In genomic region chr1:134774728-134775287, GRCm38 (mm10) we compare ENCODE assay signal across 10 mouse cellular contexts.
DNase-seq lines count a peak whose midpoint lies in the region; ATAC-seq and TF ChIP-seq lines count a peak whose summit lies in the region.
"Had no signal": no experiment of that assay in that cellular context is flagged by ENCODE, and none has a peak within 500 bp of the region (broad histone marks: within the 10 kb centered on the region; RNA-seq: fewer than 3 reads in every experiment).

No protein-coding gene starts in this region.

- H3K4me3 ChIP-seq in heart, adult 2 months, result no peak overlapping the region
- H3K4me3 ChIP-seq in intestine, embryonic 15.5 days (replicated peaks), result no peak overlapping the region
- no peak overlapping the region for H3K4me3 ChIP-seq in limb, embryonic 14.5 days (replicated peaks; ENCODE audit: low read length)
- H3K4me3 ChIP-seq: midbrain, embryonic 12.5 days had no signal

- no peak overlapping the region for H3K9ac ChIP-seq in heart, adult 2 months (ENCODE audit: low read depth, low read length)
- no peak overlapping the region for H3K9ac ChIP-seq in intestine, embryonic 15.5 days
- no peak overlapping the region for H3K9ac ChIP-seq in limb, embryonic 14.5 days (ENCODE audit: low read depth, low read length, severe bottlenecking)
- H3K9ac ChIP-seq: midbrain, embryonic 12.5 days had no signal

- DNase-seq in heart, adult 2 months, result peak; percentile 51 to 57
- DNase-seq in heart, postnatal 25 days (ENCODE audit: low spot score), result no peak
- DNase-seq in embryo, embryonic 11.5 days (ENCODE audit: low read depth, low spot score), result peak; percentile 8
- DNase-seq in limb, embryonic 14.5 days (ENCODE audit: low spot score), result no peak
- no peak for DNase-seq in layer of hippocampus, postnatal 36 days
- DNase-seq in urinary bladder, postnatal 36 days (ENCODE audit: low spot score in 2 of 2), result no peak
- DNase-seq in layer of hippocampus, postnatal 25 days (ENCODE audit: extremely low spot score in 1 of 2, low spot score in 1 of 2), result no peak

- H3K27me3 ChIP-seq in heart, adult 2 months (ENCODE audit: control insufficient read depth, insufficient read depth, low read length), result no peaks in the 10 kb centered on the region
- H3K27me3 ChIP-seq in intestine, embryonic 15.5 days (replicated peaks), result no peaks in the 10 kb centered on the region
- no peaks in the 10 kb centered on the region for H3K27me3 ChIP-seq in limb, embryonic 14.5 days (ENCODE audit: control insufficient read depth, insufficient read depth, low read length)
- H3K27me3 ChIP-seq: midbrain, embryonic 12.5 days had no signal

- TF ChIP-seq EP300 in heart, adult 2 months (IDR thresholded peaks at IDR 0.05; ENCODE audit: insufficient read depth, low read depth, low read length), result no peak

- intact Hi-C loops in heart, adult 2 months (cut with DNase I), result no loop called here
- intact Hi-C loops in heart, postnatal 25 days (cut with DNase I), result loop anchor here (5.0 kb wide), 1 partner anchor 52 kb away; no protein-coding TSS in a partner anchor

- peaks cover 19% of the 10 kb centered on the region for H3K36me3 ChIP-seq in heart, adult 2 months (ENCODE audit: control insufficient read depth, insufficient read depth, low read length)
- H3K36me3 ChIP-seq in intestine, embryonic 15.5 days, result 0 out of 2 replicates have a peak, but pooled peaks cover 8% of the 10 kb centered on the region
- H3K36me3 ChIP-seq in limb, embryonic 14.5 days (ENCODE audit: control insufficient read depth, insufficient read depth, low read length), result peaks cover 17% of the 10 kb centered on the region

- TF ChIP-seq CTCF in heart, adult 2 months (IDR thresholded peaks at IDR 0.05), result 0 out of 2 replicates have a peak, but pooled peaks have one; percentile 7

- peaks cover 21% of the 10 kb centered on the region for H3K4me1 ChIP-seq in heart, adult 2 months (ENCODE audit: control insufficient read depth, insufficient read depth, low read length)
- peaks cover 49% of the 10 kb centered on the region for H3K4me1 ChIP-seq in intestine, embryonic 15.5 days (replicated peaks)
- H3K4me1 ChIP-seq in limb, embryonic 14.5 days (ENCODE audit: control insufficient read depth, insufficient read depth, low read length), result peaks cover 28% of the 10 kb centered on the region

- WGBS in heart, adult 2 months, result 42% methylated on average over 6 of the region's 6 CpGs
- WGBS in intestine, embryonic 15.5 days, result 35% methylated on average over 6 of the region's 6 CpGs
- WGBS in limb, embryonic 14.5 days, result 29% methylated on average over 6 of the region's 6 CpGs

- TF ChIP-seq POLR2A in heart, adult 2 months (IDR thresholded peaks at IDR 0.05; ENCODE audit: insufficient read depth, low read depth, low read length), result no peak
- TF ChIP-seq POLR2A in limb, embryonic 14.5 days (IDR thresholded peaks at IDR 0.05; ENCODE audit: borderline replicate concordance, extremely low read depth, insufficient read depth, insufficient read length), result no peak

- H3K4me2 ChIP-seq in intestine, embryonic 15.5 days (replicated peaks), result no peak overlapping the region
- H3K4me2 ChIP-seq in limb, embryonic 14.5 days (replicated peaks; ENCODE audit: low read depth, low read length, severe bottlenecking), result no peak overlapping the region
- H3K4me2 ChIP-seq: midbrain, embryonic 12.5 days had no signal

- ATAC-seq in intestine, embryonic 15.5 days, result no peak
- peak; percentile 33; the same call in 1 of the 2 replicates for ATAC-seq in limb, embryonic 14.5 days (ENCODE audit: low FRiP score, low read depth)
- ATAC-seq: forebrain, embryonic 14.5 days had no signal

- H3K27ac ChIP-seq in heart, adult 2 months, result peak overlapping the region; percentile 57
- H3K27ac ChIP-seq in intestine, embryonic 15.5 days, result peak overlapping the region; percentile 89
- peak overlapping the region; percentile 83 for H3K27ac ChIP-seq in limb, embryonic 14.5 days (replicated peaks; ENCODE audit: low read depth, low read length)
- H3K27ac ChIP-seq: midbrain, embryonic 12.5 days had no signal

- no peaks in the 10 kb centered on the region for H3K9me3 ChIP-seq in intestine, embryonic 15.5 days
- no peaks in the 10 kb centered on the region for H3K9me3 ChIP-seq in limb, embryonic 14.5 days (ENCODE audit: control insufficient read depth, low read length)
- H3K9me3 ChIP-seq: midbrain, embryonic 12.5 days had no signal

- H3K79me2 ChIP-seq in heart, adult 2 months (replicated peaks; ENCODE audit: control insufficient read depth, insufficient read depth, low read length), result no peaks in the 10 kb centered on the region

Comparison
In these comparisons a context has a peak if more than half of its experiments do, and no peak if none do; other contexts are left out.
1. DNase-seq: peak in heart, adult 2 months (2 of 2) and embryo, embryonic 11.5 days (single experiment); none in heart, postnatal 25 days (single experiment), limb, embryonic 14.5 days (single experiment), layer of hippocampus, postnatal 36 days (0 of 2), urinary bladder, postnatal 36 days (0 of 2) and layer of hippocampus, postnatal 25 days (0 of 2).
2. Peak in every context shown above with its lines, with median percentiles within 50 percentile points of each other: H3K27ac ChIP-seq.